Mouse (Mus musculus) central nervous system, embryonic 18 days (tissue): ENCODE results near the gene Pradc1. TPM values are rescaled to one million over a fixed set of nuclear protein-coding genes. Genes with fewer than 3 reads are reported as not detected.

Experiments
- polyA plus RNA-seq: library from polyadenylated mRNA; depleted of rRNA; stranded (reverse); fragments of >200 nt; gene quantifications from 2 replicates; pipeline ENCODE4 v1.2.3, GENCODE M21; 2012; rRNA removed

Pradc1 gene
- 21.4 and 24.3 TPM in 2 replicates for polyA plus RNA-seq

GRCm38 (mm10) chr6:85451664-85452410 lies at the start of gene Pradc1:
Gene Pradc1, minus strand, starts transcription at chr6:85451970.

DNA sequence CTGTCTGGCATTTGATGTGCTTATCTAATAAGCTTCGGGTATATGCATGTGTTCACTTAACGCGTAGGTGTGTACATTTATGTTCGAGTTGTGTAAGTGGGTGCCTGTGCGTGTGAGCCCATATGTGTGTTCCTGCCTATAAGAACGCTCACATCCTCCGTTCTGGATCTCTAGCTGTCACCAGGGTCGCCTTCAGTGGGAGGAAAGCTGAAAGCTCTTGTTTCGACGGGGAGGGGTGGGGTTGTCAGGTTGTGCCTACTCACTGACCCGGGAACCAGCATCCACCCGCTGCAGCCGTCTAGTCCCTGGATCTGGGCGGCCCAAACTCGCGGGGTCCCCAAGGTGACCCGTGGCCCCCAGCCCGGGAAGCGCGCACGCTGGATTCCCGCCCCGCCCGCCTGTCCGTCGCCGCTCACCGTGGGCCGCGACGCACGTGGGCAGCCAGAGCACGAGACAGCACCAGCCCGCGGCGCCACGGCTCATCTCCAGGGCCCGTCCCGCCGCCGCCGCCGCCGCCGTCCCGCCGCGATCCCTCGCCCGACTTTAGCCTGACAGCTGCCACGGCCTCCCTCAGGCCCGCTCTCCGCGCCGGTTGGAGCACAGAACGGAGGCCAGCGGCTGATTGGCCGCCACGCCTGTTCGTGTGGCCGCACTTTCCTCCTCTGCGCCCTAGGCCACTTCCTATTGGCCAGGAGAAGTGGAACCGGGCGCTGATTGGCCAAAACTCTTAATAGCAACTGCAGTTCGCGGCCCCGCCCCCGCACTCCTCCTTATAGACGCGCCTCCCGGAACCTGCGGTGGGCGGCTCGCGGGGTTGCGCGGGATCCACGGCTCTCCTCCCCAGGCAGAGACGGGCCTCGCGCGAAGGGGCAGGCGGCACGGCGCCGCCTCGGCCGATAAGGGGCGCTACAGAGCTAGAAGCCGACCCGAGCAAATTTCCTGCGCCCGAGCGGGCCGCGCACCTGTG lies 790 bp downstream of the Pradc1 start, which contains the start of gene Cct7:
TSS of gene Cct7 (plus strand) at position 818 of the 967 bp plus-strand sequence.

GRCm38 (mm10) chr6:85431842-85432431 lies 19.8 kb downstream of the Pradc1 start, which contains the start of gene Smyd5:
Gene Smyd5, plus strand, starts transcription at chr6:85431989.

DNA sequence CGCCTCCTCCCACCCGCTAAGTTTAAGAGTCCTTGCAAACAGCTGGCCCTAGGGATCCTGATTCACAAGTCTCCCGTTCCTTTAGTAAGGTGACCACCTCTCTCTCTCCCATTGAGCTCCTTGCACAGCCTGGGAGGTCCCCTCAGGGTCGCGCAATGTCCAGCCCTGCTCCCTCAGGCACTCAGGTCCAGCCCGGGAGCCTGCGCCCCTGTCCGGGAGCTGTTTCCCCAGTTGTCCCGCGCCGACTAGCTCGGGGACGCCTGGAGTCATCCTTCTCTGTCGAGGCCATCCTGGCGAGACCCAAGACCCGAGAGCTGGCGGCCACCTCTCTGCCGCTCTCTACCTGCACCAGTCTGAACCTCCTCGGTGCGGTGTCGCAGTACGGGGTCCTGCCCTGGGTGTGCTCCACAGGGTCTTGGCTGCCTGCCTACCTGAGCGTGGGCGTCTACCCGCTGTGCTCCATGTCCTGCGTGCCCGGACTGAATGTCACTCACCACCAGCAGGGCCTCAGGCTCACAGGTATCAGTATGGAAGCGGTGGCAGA lies 27.9 kb downstream of the Pradc1 start, which contains the start of gene Noto:
TSS of gene Noto (plus strand) at position 51 of the 544 bp plus-strand sequence.

Other genes starting within 250 kb of the Pradc1 start
- gene Sfxn5, start 118.5 kb downstream of the Pradc1 start, polyA plus RNA-seq: 25.5 and 28.1 TPM in 2 replicates
- 20.9 and 23.5 TPM in 2 replicates for gene Rab11fip5, start 77.3 kb downstream of the Pradc1 start, polyA plus RNA-seq
- gene Noto, start 28.1 kb downstream of the Pradc1 start, polyA plus RNA-seq: not detected in 2 replicates
- 89.9 and 92.3 TPM in 2 replicates for gene Smyd5, start 20.0 kb downstream of the Pradc1 start, polyA plus RNA-seq
- 316 and 327 TPM in 2 replicates for gene Cct7, start 456 bp downstream of the Pradc1 start, polyA plus RNA-seq
- 28.0 and 31.3 TPM in 2 replicates for gene Fbxo41, start 51.0 kb upstream of the Pradc1 start, polyA plus RNA-seq
- gene Egr4, start 61.6 kb upstream of the Pradc1 start, polyA plus RNA-seq: 1.3 and 1.5 TPM in 2 replicates
- 5.1 and 5.3 TPM in 2 replicates for gene Alms1, start 135.6 kb upstream of the Pradc1 start, polyA plus RNA-seq